Comparison of ENCODE assay signal across 20 mouse cellular contexts in the genomic region with DNA sequence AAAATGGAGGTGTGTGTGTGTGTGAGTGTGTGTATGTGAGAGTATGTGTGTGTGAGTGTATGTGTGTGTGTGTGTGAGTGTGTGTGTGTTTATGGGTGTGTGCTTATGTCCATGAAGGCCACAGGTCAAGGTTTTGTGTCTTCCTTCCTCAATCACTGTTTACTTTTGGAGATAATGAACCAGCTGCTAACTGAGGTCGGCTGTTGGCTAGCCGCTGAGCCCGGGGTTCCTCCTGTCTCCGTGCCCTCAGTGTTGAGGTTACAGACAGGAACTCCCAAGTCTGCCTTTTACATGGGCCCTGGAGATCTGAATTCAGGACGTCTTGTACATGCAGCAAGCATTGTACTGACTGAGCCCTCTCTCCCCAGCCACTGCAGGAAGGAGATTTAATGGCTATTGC. TPM values are rescaled to one million over a fixed set of nuclear protein-coding genes. Genes with fewer than 3 reads are reported as not detected.
DNase-seq lines count a peak whose midpoint lies in the region; ATAC-seq lines count a peak whose summit lies in the region.
"Had no signal": no experiment of that assay in that cellular context is flagged by ENCODE, and none has a peak within 500 bp of the region (broad histone marks: within the 10 kb centered on the region; RNA-seq: fewer than 3 reads in every experiment).

No protein-coding gene starts in this region.

- no peaks in the 10 kb centered on the region for H3K27me3 ChIP-seq in heart, embryonic 10.5 days (ENCODE audit: insufficient read depth, poor library complexity, severe bottlenecking)
- no peaks in the 10 kb centered on the region for H3K27me3 ChIP-seq in intestine, embryonic 16.5 days (replicated peaks; ENCODE audit: control insufficient read depth, insufficient read depth, low read length)
- H3K27me3 ChIP-seq in liver, embryonic 15.5 days: no peaks in the 10 kb centered on the region; the same call in 1 of the 2 replicates
- H3K27me3 ChIP-seq: embryonic facial prominence, embryonic 15.5 days; forebrain, embryonic 12.5 days; midbrain, embryonic 15.5 days; Patski had no signal

- peak; percentile 73 for DNase-seq in heart, embryonic 10.5 days (ENCODE audit: low spot score)
- DNase-seq in heart, postnatal 25 days (ENCODE audit: low spot score): no peak
- DNase-seq in 416B (ENCODE audit: low read depth): peak; percentile 82
- no peak for DNase-seq in layer of hippocampus, adult 9-11 months
- DNase-seq in urinary bladder, postnatal 4 days (ENCODE audit: low spot score in 2 of 2): no peak
- DNase-seq in urinary bladder, postnatal 14 days (ENCODE audit: low spot score): no peak
- DNase-seq: cerebellum, postnatal 10 days; embryo, embryonic 11 days; gastrocnemius, postnatal 25 days; heart, postnatal 10 days; kidney, adult 9 months; kidney, postnatal 4 days; right cerebral cortex, postnatal 14 days had no signal

- H3K9ac ChIP-seq in intestine, embryonic 16.5 days (ENCODE audit: low read depth, low read length): no peak overlapping the region
- no peak overlapping the region for H3K9ac ChIP-seq in liver, embryonic 15.5 days
- H3K9ac ChIP-seq: embryonic facial prominence, embryonic 15.5 days; forebrain, embryonic 12.5 days; midbrain, embryonic 15.5 days had no signal

- H3K27ac ChIP-seq in heart, embryonic 10.5 days: no peak overlapping the region
- H3K27ac ChIP-seq in intestine, embryonic 16.5 days (ENCODE audit: low read length): peak overlapping the region; percentile 41
- H3K27ac ChIP-seq in liver, embryonic 15.5 days (replicated peaks): peak overlapping the region; percentile 73
- H3K27ac ChIP-seq: embryonic facial prominence, embryonic 15.5 days; forebrain, embryonic 12.5 days; hindbrain, postnatal 0 days; midbrain, embryonic 15.5 days had no signal

- 0 out of 2 replicates have a peak, but pooled peaks cover 4% of the 10 kb centered on the region for H3K4me1 ChIP-seq in heart, embryonic 10.5 days
- peaks cover 7% of the 10 kb centered on the region for H3K4me1 ChIP-seq in intestine, embryonic 16.5 days (ENCODE audit: control insufficient read depth, insufficient read depth, low read length)
- H3K4me1 ChIP-seq in liver, embryonic 15.5 days (replicated peaks): peaks cover 32% of the 10 kb centered on the region
- H3K4me1 ChIP-seq: embryonic facial prominence, embryonic 15.5 days; forebrain, embryonic 12.5 days; midbrain, embryonic 15.5 days had no signal

- no peaks in the 10 kb centered on the region for H3K9me3 ChIP-seq in heart, embryonic 10.5 days
- H3K9me3 ChIP-seq in intestine, embryonic 16.5 days (ENCODE audit: control insufficient read depth, low read length): no peaks in the 10 kb centered on the region
- no peaks in the 10 kb centered on the region for H3K9me3 ChIP-seq in liver, embryonic 15.5 days (replicated peaks)
- H3K9me3 ChIP-seq: embryonic facial prominence, embryonic 15.5 days; forebrain, embryonic 12.5 days; midbrain, embryonic 15.5 days had no signal

- WGBS in heart, embryonic 10.5 days: 35% methylated on average over 5 of the region's 5 CpGs
- WGBS in intestine, embryonic 16.5 days: 19% methylated on average over 5 of the region's 5 CpGs
- WGBS in liver, embryonic 15.5 days (ENCODE audit: insufficient replicate concordance): 8% methylated on average over 5 of the region's 5 CpGs

- no peaks in the 10 kb centered on the region for H3K36me3 ChIP-seq in heart, embryonic 10.5 days
- H3K36me3 ChIP-seq in intestine, embryonic 16.5 days (ENCODE audit: control insufficient read depth, insufficient read depth, low read length): no peaks in the 10 kb centered on the region
- no peaks in the 10 kb centered on the region for H3K36me3 ChIP-seq in liver, embryonic 15.5 days (replicated peaks)
- H3K36me3 ChIP-seq: embryonic facial prominence, embryonic 15.5 days; forebrain, embryonic 12.5 days; midbrain, embryonic 15.5 days had no signal

- intact Hi-C loops in heart, postnatal 25 days (cut with DNase I): loop anchor here (10.0 kb wide), 1 partner anchor 539 kb away; a partner anchor contains a TSS

- H3K4me3 ChIP-seq in heart, embryonic 10.5 days: no peak overlapping the region
- H3K4me3 ChIP-seq in intestine, embryonic 16.5 days (ENCODE audit: low read length): no peak overlapping the region
- no peak overlapping the region for H3K4me3 ChIP-seq in liver, embryonic 15.5 days (replicated peaks)
- H3K4me3 ChIP-seq: embryonic facial prominence, embryonic 15.5 days; forebrain, embryonic 12.5 days; midbrain, embryonic 15.5 days had no signal

- H3K4me2 ChIP-seq in intestine, embryonic 16.5 days (ENCODE audit: low read depth, low read length): no peak overlapping the region
- H3K4me2 ChIP-seq in liver, embryonic 15.5 days: peak overlapping the region; percentile 47
- H3K4me2 ChIP-seq: embryonic facial prominence, embryonic 15.5 days; forebrain, embryonic 12.5 days; midbrain, embryonic 15.5 days had no signal

- peak; percentile 30 for ATAC-seq in intestine, embryonic 16.5 days
- peak; percentile 7 for ATAC-seq in liver, embryonic 15.5 days (ENCODE audit: insufficient read depth)
- ATAC-seq: hindbrain, postnatal 0 days; midbrain, embryonic 15.5 days; Patski had no signal

RNA-seq across cellular contexts. Expression of a gene that starts 16.1 kb away (rescaled TPM):
- polyA plus RNA-seq in heart, embryonic 10.5 days (2016; fragmentation: Nextera tagmentation; extraction: Ambion mirVana): 1.4 and 4.2 TPM in 2 replicates
- 1 to 10 TPM in 1 of 2 experiments, under 1 TPM in 1; 0.70 to 1.4 TPM for total RNA-seq in heart, postnatal 25 days (2021)
- 4.4 and 5.2 TPM in 2 replicates for polyA plus RNA-seq in intestine, embryonic 16.5 days (2015; fragmentation: Nextera tagmentation; extraction: Ambion mirVana)
- polyA plus RNA-seq in liver, embryonic 15.5 days (2015; fragmentation: Nextera tagmentation; extraction: Ambion mirVana): 0.13 and 0.20 TPM in 2 replicates
- polyA plus RNA-seq: Patski had no signal

RNA-seq across cellular contexts. Expression of a gene that starts 38.8 kb away (rescaled TPM):
- polyA plus RNA-seq in heart, embryonic 10.5 days (2016; fragmentation: Nextera tagmentation; extraction: Ambion mirVana): 19.0 and 22.0 TPM in 2 replicates
- total RNA-seq in heart, postnatal 25 days (2021): 10 to 100 TPM; 14.2 to 17.6 TPM
- polyA plus RNA-seq in intestine, embryonic 16.5 days (2015; fragmentation: Nextera tagmentation; extraction: Ambion mirVana): 14.2 and 15.9 TPM in 2 replicates
- polyA plus RNA-seq in liver, embryonic 15.5 days (2015; fragmentation: Nextera tagmentation; extraction: Ambion mirVana): 4.3 TPM in 2 replicates

Comparison
In these comparisons a context has a peak if more than half of its experiments do, and no peak if none do; other contexts are left out.
1. DNase-seq: peak in heart, embryonic 10.5 days (single experiment) and 416B (single experiment); none in heart, postnatal 25 days (single experiment), layer of hippocampus, adult 9-11 months (single experiment), urinary bladder, postnatal 4 days (0 of 2) and urinary bladder, postnatal 14 days (single experiment).